In genomic region chr5:146914088-146914766, GRCm38 (mm10) we compare ENCODE assay signal across 8 mouse cellular contexts. TPM values are rescaled to one million over a fixed set of nuclear protein-coding genes. Genes with fewer than 3 reads are reported as not detected.
A peak's percentile ranks its signal among the peaks of the same experiment; 100 is the strongest.
DNase-seq lines count a peak whose midpoint lies in the region; ATAC-seq and TF ChIP-seq lines count a peak whose summit lies in the region.

No protein-coding gene starts in this region.

- peaks cover 18% of the 10 kb centered on the region for H3K27me3 ChIP-seq in G1E (ENCODE audit: insufficient read depth, low read length)

- peak; percentile 54 for TF ChIP-seq CTCF in G1E (IDR thresholded peaks at IDR 0.05; ENCODE audit: low read depth, low read length)
- peak; percentile 77 for TF ChIP-seq CTCF in lung, adult 2 months (IDR thresholded peaks at IDR 0.05; ENCODE audit: insufficient read depth, low read length)

- ATAC-seq in G1E (ENCODE audit: extremely low read depth, insufficient number of reproducible peaks, low FRiP score, poor library complexity, severe bottlenecking) = 0 out of 2 replicates have a peak, but pooled peaks have one; percentile 40

- intact Hi-C loops in gastrocnemius, postnatal 36 days (cut with DNase I) = loop anchor here (2.0 kb wide), 2 partner anchors 313 to 405 kb away; no protein-coding TSS in a partner anchor

- no peaks in the 10 kb centered on the region for H3K4me1 ChIP-seq in G1E (ENCODE audit: insufficient read depth, low read depth, low read length)
- no peaks in the 10 kb centered on the region for H3K4me1 ChIP-seq in lung, adult 2 months (ENCODE audit: control insufficient read depth, insufficient read depth, low read length)

- peak; percentile 72 for DNase-seq in A20 (ENCODE audit: low read depth, low spot score)
- DNase-seq in G1E (ENCODE audit: low spot score) = peak; percentile 46
- peak; percentile 61 to 75 for DNase-seq in cerebellum, postnatal 4 days (ENCODE audit: low spot score in 2 of 2)
- DNase-seq in gastrocnemius, postnatal 36 days = peak; percentile 23 to 31
- DNase-seq in kidney, postnatal 14 days = peak; percentile 72
- DNase-seq in lung, adult 2 months = peak; percentile 56
- DNase-seq in retina, adult 2 months (ENCODE audit: low read depth, low spot score) = peak; percentile 33
- DNase-seq in urinary bladder, adult 2 months (ENCODE audit: low spot score) = peak; percentile 38

- TF ChIP-seq POLR2A in lung, adult 2 months (IDR thresholded peaks at IDR 0.05; ENCODE audit: borderline replicate concordance, extremely low read depth, low read depth, low read length) = no peak

- H3K4me3 ChIP-seq in G1E (ENCODE audit: low read depth, low read length) = no peak overlapping the region
- no peak overlapping the region for H3K4me3 ChIP-seq in lung, adult 2 months (replicated peaks; ENCODE audit: extremely low read depth, low read depth, low read length)

- H3K9me3 ChIP-seq in G1E (replicated peaks) = no peaks in the 10 kb centered on the region

- 22% methylated on average over 9 of the region's 9 CpGs for WGBS in lung, adult 2 months

- no peaks in the 10 kb centered on the region for H3K36me3 ChIP-seq in G1E (replicated peaks)

RNA-seq across cellular contexts. Expression of gene Gtf3a, which starts 34.2 kb away (rescaled TPM):
- total RNA-seq in G1E (2014; fragmentation: Nextera tagmentation) = 172 and 200 TPM in 2 replicates
- 193 and 222 TPM in 2 replicates for total RNA-seq in G1E (2017)
- 214 and 270 TPM in 2 replicates for polyA plus RNA-seq in G1E (2012)
- 10 to 100 TPM; 24.6 to 26.5 TPM for total RNA-seq in gastrocnemius, postnatal 36 days (2021)
- polyA plus RNA-seq in lung, adult 2 months (2012; rRNA removed) = 35.2 and 52.8 TPM in 2 replicates
- 55.9 and 60.5 TPM in 2 replicates for polyA plus RNA-seq in urinary bladder, adult 2 months (2012; rRNA removed)

RNA-seq across cellular contexts. Expression of gene Mtif3, which starts 49.4 kb away (rescaled TPM):
- 11.5 and 14.4 TPM in 2 replicates for total RNA-seq in G1E (2014; fragmentation: Nextera tagmentation)
- total RNA-seq in G1E (2017) = 27.5 and 28.9 TPM in 2 replicates
- polyA plus RNA-seq in G1E (2012) = 4.8 and 7.6 TPM in 2 replicates
- total RNA-seq in gastrocnemius, postnatal 36 days (2021) = 10 to 100 TPM; 17.6 to 20.6 TPM
- 7.8 and 8.6 TPM in 2 replicates for polyA plus RNA-seq in lung, adult 2 months (2012; rRNA removed)
- polyA plus RNA-seq in urinary bladder, adult 2 months (2012; rRNA removed) = 20.7 and 22.0 TPM in 2 replicates
